Mouse (Mus musculus) limb, embryonic 15.5 days (tissue): ENCODE data around the gene Slc8a2. TPM values are rescaled to one million over a fixed set of nuclear protein-coding genes. Genes with fewer than 3 reads are reported as not detected.
A peak's percentile ranks its signal among the peaks of the same experiment; 100 is the strongest.

Source experiments
- ATAC-seq: fragments of 200-750 bp; cut with Nextera tagmentation; 2 replicates; pipeline ENCODE4 v1.8.0; 2017; ENCODE audit warnings: low read depth, moderate TSS enrichment; ENCODE audit not compliant: insufficient number of reproducible peaks, low FRiP score, low TSS enrichment
- H3K27ac ChIP-seq: fragments of 300-500 bp; sonication (generic); 2 replicates; pipeline ENCODE4 v1.5.1; 2015; ENCODE audit warnings: moderate library complexity, mild to moderate bottlenecking, inconsistent platforms
- H3K27me3 ChIP-seq: fragments of 300-500 bp; sonication (generic); 2 replicates; pipeline ENCODE4 v1.6.1; 2015; ENCODE audit warnings: inconsistent platforms
- H3K36me3 ChIP-seq: fragments of 300-500 bp; sonication (generic); 2 replicates; pipeline ENCODE4 v1.6.1; 2015; ENCODE audit warnings: inconsistent platforms
- H3K4me1 ChIP-seq: fragments of 300-500 bp; sonication (generic); 2 replicates; pipeline ENCODE4 v1.6.1; 2015; ENCODE audit warnings: inconsistent platforms
- H3K4me2 ChIP-seq: fragments of 300-500 bp; sonication (generic); 2 replicates; pipeline ENCODE4 v1.6.1; 2015; ENCODE audit warnings: mild to moderate bottlenecking, inconsistent platforms
- H3K4me3 ChIP-seq: fragments of 300-500 bp; sonication (generic); 2 replicates; pipeline ENCODE4 v1.5.1; 2015; ENCODE audit warnings: mild to moderate bottlenecking, inconsistent platforms
- H3K9ac ChIP-seq: fragments of 300-500 bp; sonication (generic); 2 replicates; pipeline ENCODE4 v1.6.1; 2015; ENCODE audit warnings: inconsistent platforms
- H3K9me3 ChIP-seq: fragments of 300-500 bp; sonication (generic); 2 replicates; pipeline ENCODE4 v1.6.1; 2016; ENCODE audit warnings: inconsistent platforms
- WGBS: fragments of 180-500 bp; shearing (Covaris S2); methylation state at CpG from one replicate; pipeline ENCODE4 v1.1.7; 2015; 5-methylcytosine and 5-hydroxymethylcytosine counted together
- polyA plus RNA-seq: library from polyadenylated mRNA; unstranded; fragments of >200 nt; fragmentation: Nextera tagmentation; extraction: Ambion mirVana; gene quantifications from 2 replicates; pipeline ENCODE4 v1.2.1, GENCODE M21; 2015

The Slc8a2 gene
- polyA plus RNA-seq, 1 experiment from 2014 or later = 0.08 TPM

GRCm38 (mm10) chr7:16174597-16175541, 45.2 kb downstream of the Slc8a2 start, which contains the start of gene Meis3:
TSS of gene Meis3 (plus strand) at chr7:16175090.
- H3K27me3 ChIP-seq = peaks cover 53% of the 10 kb centered on the region
- H3K9me3 ChIP-seq = no peaks in the 10 kb centered on the region
- H3K4me1 ChIP-seq = peaks cover 11% of the 10 kb centered on the region
- peak within 1 kb of the TSS; percentile 54 for H3K4me3 ChIP-seq
- H3K4me2 ChIP-seq = peak within 1 kb of the TSS; percentile 76
- no peak within 1 kb of the TSS for H3K27ac ChIP-seq
- peak within 1 kb of the TSS; percentile 33; the same call in 1 of the 2 replicates for H3K9ac ChIP-seq
- ATAC-seq = peak; percentile 55; the same call in 1 of the 2 replicates
- WGBS = 1% methylated on average over 41 of the region's 42 CpGs
- no peaks in the 10 kb centered on the region for H3K36me3 ChIP-seq

- no peaks in the 10 kb centered on the region for H3K36me3 ChIP-seq
- no peaks in the 10 kb centered on the region for H3K9me3 ChIP-seq
- H3K27me3 ChIP-seq = peaks cover 53% of the 10 kb centered on the region
- peak overlapping the region; percentile 54 for H3K4me3 ChIP-seq
- 0% methylated on average over 10 of the region's 10 CpGs for whole genome bisulfite sequencing
- peak overlapping the region; percentile 76 for H3K4me2 ChIP-seq
- no peak for ATAC-seq
- peaks cover 11% of the 10 kb centered on the region for H3K4me1 ChIP-seq
- H3K9ac ChIP-seq = peak overlapping the region; percentile 33; the same call in 1 of the 2 replicates
- no peak overlapping the region for H3K27ac ChIP-seq
Measured at GRCm38 (mm10) chr7:16175542-16175931, 45.9 kb downstream of the Slc8a2 start.

GRCm38 (mm10) chr7:16178114-16178513, 48.5 kb downstream of the Slc8a2 start:
- H3K9me3 ChIP-seq = no peaks in the 10 kb centered on the region
- H3K4me1 ChIP-seq = peaks cover 11% of the 10 kb centered on the region
- H3K9ac ChIP-seq = no peak overlapping the region
- H3K27ac ChIP-seq = no peak overlapping the region
- no peak for ATAC-seq
- H3K4me3 ChIP-seq = no peak overlapping the region
- peaks cover 44% of the 10 kb centered on the region for H3K27me3 ChIP-seq
- 64% methylated on average over 4 of the region's 4 CpGs for WGBS
- H3K4me2 ChIP-seq = no peak overlapping the region
- no peaks in the 10 kb centered on the region for H3K36me3 ChIP-seq

GRCm38 (mm10) chr7:16183663-16184062, 54.0 kb downstream of the Slc8a2 start:
- H3K4me1 ChIP-seq = no peaks in the 10 kb centered on the region
- no peaks in the 10 kb centered on the region for H3K27me3 ChIP-seq
- no peaks in the 10 kb centered on the region for H3K9me3 ChIP-seq
- H3K4me3 ChIP-seq = no peak overlapping the region
- no peak overlapping the region for H3K27ac ChIP-seq
- H3K9ac ChIP-seq = no peak overlapping the region
- ATAC-seq = no peak
- H3K4me2 ChIP-seq = no peak overlapping the region
- no peaks in the 10 kb centered on the region for H3K36me3 ChIP-seq
- WGBS = 15% methylated on average over 8 of the region's 8 CpGs

- Histone ChIP-seq H3K9me3 (no peaks in the 10 kb centered on the region), H3K36me3 (no peaks in the 10 kb centered on the region), H3K27ac (no peak overlapping the region), H3K27me3 (peaks cover 6% of the 10 kb centered on the region; the same call in 1 of the 2 replicates), H3K4me3 (no peak overlapping the region), H3K4me2 (no peak overlapping the region), H3K4me1 (no peaks in the 10 kb centered on the region), H3K9ac (no peak overlapping the region)
- no peak for ATAC-seq
- WGBS = 79% methylated on average over 8 of the region's 8 CpGs
Measured at GRCm38 (mm10) chr7:16187494-16187893, 57.9 kb downstream of the Slc8a2 start.

- Histone ChIP-seq H3K36me3 (peaks cover 10% of the 10 kb centered on the region), H3K4me3 (no peak overlapping the region), H3K9ac (no peak overlapping the region), H3K4me1 (no peaks in the 10 kb centered on the region), H3K27ac (no peak overlapping the region), H3K4me2 (no peak overlapping the region), H3K9me3 (no peaks in the 10 kb centered on the region), H3K27me3 (peaks cover 6% of the 10 kb centered on the region; the same call in 1 of the 2 replicates)
- ATAC-seq = no peak
- 18% methylated on average over 5 of the region's 5 CpGs for WGBS
Measured at GRCm38 (mm10) chr7:16192315-16192714, 62.7 kb downstream of the Slc8a2 start.

GRCm38 (mm10) chr7:16193702-16194101, 64.1 kb downstream of the Slc8a2 start:
- Histone ChIP-seq H3K9me3 (no peaks in the 10 kb centered on the region), H3K27ac (no peak overlapping the region), H3K4me2 (no peak overlapping the region), H3K36me3 (peaks cover 24% of the 10 kb centered on the region), H3K9ac (no peak overlapping the region), H3K4me1 (no peaks in the 10 kb centered on the region), H3K4me3 (no peak overlapping the region), H3K27me3 (peaks cover 6% of the 10 kb centered on the region; the same call in 1 of the 2 replicates)
- ATAC-seq = no peak
- WGBS = 38% methylated on average over 3 of the region's 3 CpGs

GRCm38 (mm10) chr7:16196616-16197015, 67.0 kb downstream of the Slc8a2 start:
- ATAC-seq = no peak
- no peaks in the 10 kb centered on the region for H3K27me3 ChIP-seq
- no peak overlapping the region for H3K27ac ChIP-seq
- no peak overlapping the region for H3K9ac ChIP-seq
- 47% methylated on average over 4 of the region's 6 CpGs for WGBS
- peaks cover 51% of the 10 kb centered on the region for H3K36me3 ChIP-seq
- no peaks in the 10 kb centered on the region for H3K4me1 ChIP-seq
- H3K4me3 ChIP-seq = no peak overlapping the region
- H3K4me2 ChIP-seq = no peak overlapping the region
- H3K9me3 ChIP-seq = no peaks in the 10 kb centered on the region

GRCm38 (mm10) chr7:16197166-16197565, 67.5 kb downstream of the Slc8a2 start:
- WGBS = 64% methylated on average over 5 of the region's 5 CpGs
- ATAC-seq = no peak
- Histone ChIP-seq H3K27me3 (no peaks in the 10 kb centered on the region), H3K4me2 (no peak overlapping the region), H3K4me1 (no peaks in the 10 kb centered on the region), H3K36me3 (peaks cover 56% of the 10 kb centered on the region), H3K9ac (no peak overlapping the region), H3K4me3 (no peak overlapping the region), H3K27ac (no peak overlapping the region), H3K9me3 (no peaks in the 10 kb centered on the region)

- no peaks in the 10 kb centered on the region for H3K27me3 ChIP-seq
- no peak for ATAC-seq
- H3K36me3 ChIP-seq = peaks cover 70% of the 10 kb centered on the region
- no peak overlapping the region for H3K4me2 ChIP-seq
- H3K9ac ChIP-seq = no peak overlapping the region
- 82% methylated on average over 11 of the region's 11 CpGs for WGBS
- no peak overlapping the region for H3K4me3 ChIP-seq
- H3K9me3 ChIP-seq = no peaks in the 10 kb centered on the region
- no peak overlapping the region for H3K27ac ChIP-seq
- no peaks in the 10 kb centered on the region for H3K4me1 ChIP-seq
Measured at GRCm38 (mm10) chr7:16198540-16198939, 68.9 kb downstream of the Slc8a2 start.

- Histone ChIP-seq H3K4me3 (no peak overlapping the region), H3K9ac (no peak overlapping the region), H3K4me2 (no peak overlapping the region), H3K27me3 (no peaks in the 10 kb centered on the region), H3K27ac (no peak overlapping the region), H3K4me1 (no peaks in the 10 kb centered on the region), H3K36me3 (peaks cover 86% of the 10 kb centered on the region), H3K9me3 (no peaks in the 10 kb centered on the region)
- ATAC-seq = no peak
- 88% methylated on average over 6 of the region's 6 CpGs for WGBS
Measured at GRCm38 (mm10) chr7:16201136-16201535, 71.5 kb downstream of the Slc8a2 start.

- H3K4me1 ChIP-seq = no peaks in the 10 kb centered on the region
- H3K4me2 ChIP-seq = no peak overlapping the region
- ATAC-seq = no peak
- peaks cover 87% of the 10 kb centered on the region for H3K36me3 ChIP-seq
- no peak overlapping the region for H3K4me3 ChIP-seq
- WGBS = 81% methylated on average over 15 of the region's 15 CpGs
- no peak overlapping the region for H3K9ac ChIP-seq
- H3K27me3 ChIP-seq = no peaks in the 10 kb centered on the region
- H3K27ac ChIP-seq = no peak overlapping the region
- H3K9me3 ChIP-seq = no peaks in the 10 kb centered on the region
Measured at GRCm38 (mm10) chr7:16202756-16203504, 73.3 kb downstream of the Slc8a2 start.
